Mouse (Mus musculus) neural tube, embryonic 12.5 days (tissue): ENCODE measurements around the gene Nbr1. TPM values are rescaled to one million over a fixed set of nuclear protein-coding genes. Genes with fewer than 3 reads are reported as not detected.
"Not testable (repeated sequence)": the region's sequence is repeated elsewhere in the genome, so short reads cannot be mapped to it uniquely, and the experiment has no call there.

Experiments used
- ATAC-seq: fragments of 200-750 bp; cut with Nextera tagmentation; 2 replicates; pipeline ENCODE4 v1.8.0; 2017; ENCODE audit warnings: low read depth, mild to moderate bottlenecking, moderate TSS enrichment, moderate library complexity; ENCODE audit not compliant: low FRiP score
- H3K27ac ChIP-seq: fragments of 300-500 bp; sonication (generic); 2 replicates; pipeline ENCODE4 v1.5.1; 2016
- H3K27me3 ChIP-seq: fragments of 300-500 bp; sonication (generic); replicated peaks from 2 replicates; pipeline ENCODE4 v1.6.1; 2016; ENCODE audit warnings: mild to moderate bottlenecking
- H3K36me3 ChIP-seq: fragments of 300-500 bp; sonication (generic); 2 replicates; pipeline ENCODE4 v1.6.1; 2016; ENCODE audit warnings: mild to moderate bottlenecking
- H3K4me1 ChIP-seq: fragments of 300-500 bp; sonication (generic); 2 replicates; pipeline ENCODE4 v1.6.1; 2016
- H3K4me2 ChIP-seq: fragments of 300-500 bp; sonication (generic); replicated peaks from 2 replicates; pipeline ENCODE4 v1.6.1; 2016; ENCODE audit warnings: mild to moderate bottlenecking
- H3K4me3 ChIP-seq: fragments of 300-500 bp; sonication (generic); 2 replicates; pipeline ENCODE4 v1.5.1; 2016
- H3K9ac ChIP-seq: fragments of 300-500 bp; sonication (generic); 2 replicates; pipeline ENCODE4 v1.6.1; 2016; ENCODE audit warnings: mild to moderate bottlenecking
- H3K9me3 ChIP-seq: fragments of 300-500 bp; sonication (generic); 2 replicates; pipeline ENCODE4 v1.6.1; 2016; ENCODE audit warnings: mild to moderate bottlenecking
- WGBS: fragments of 180-500 bp; shearing (Covaris S2); methylation state at CpG from one replicate; pipeline ENCODE4 v1.1.7; 2016; 5-methylcytosine and 5-hydroxymethylcytosine counted together
- polyA plus RNA-seq: library from polyadenylated mRNA; unstranded; fragments of >200 nt; fragmentation: Nextera tagmentation; extraction: Ambion mirVana; gene quantifications from 2 replicates; pipeline ENCODE4 v1.2.1, GENCODE M21; 2016

Nbr1 gene
- polyA plus RNA-seq, 1 experiment from 2014 or later = 123 TPM

- peak overlapping the region; percentile 75 for H3K9ac ChIP-seq
- H3K36me3 ChIP-seq = peaks cover 13% of the 10 kb centered on the region
- H3K4me1 ChIP-seq = peaks cover 23% of the 10 kb centered on the region
- H3K4me3 ChIP-seq = peak overlapping the region; percentile 66
- peak; percentile 98 for ATAC-seq
- under 1% methylated on average over 37 of the region's 37 CpGs for WGBS
- H3K27ac ChIP-seq = peak overlapping the region; percentile 86
- H3K4me2 ChIP-seq = peak overlapping the region; percentile 70
- no peaks in the 10 kb centered on the region for H3K9me3 ChIP-seq
- no peaks in the 10 kb centered on the region for H3K27me3 ChIP-seq
Measured at GRCm38 (mm10) chr11:101552476-101553300, 739 bp downstream of the Nbr1 start.

- H3K9me3 ChIP-seq = no peaks in the 10 kb centered on the region
- no peak for ATAC-seq
- no peaks in the 10 kb centered on the region for H3K27me3 ChIP-seq
- peak overlapping the region; percentile 66 for H3K4me3 ChIP-seq
- peak overlapping the region; percentile 75 for H3K9ac ChIP-seq
- peak overlapping the region; percentile 86 for H3K27ac ChIP-seq
- peaks cover 20% of the 10 kb centered on the region for H3K36me3 ChIP-seq
- 28% methylated on average over 8 of the region's 8 CpGs for whole genome bisulfite sequencing
- H3K4me1 ChIP-seq = peaks cover 23% of the 10 kb centered on the region
- H3K4me2 ChIP-seq = peak overlapping the region; percentile 70
Measured at GRCm38 (mm10) chr11:101553354-101553930, 1.5 kb downstream of the Nbr1 start.

- WGBS = 94% methylated on average over 7 of the region's 7 CpGs
- no peak overlapping the region for H3K4me3 ChIP-seq
- H3K4me2 ChIP-seq = no peak overlapping the region
- H3K27ac ChIP-seq = no peak overlapping the region
- H3K9ac ChIP-seq = no peak overlapping the region
- peaks cover 48% of the 10 kb centered on the region for H3K36me3 ChIP-seq
- ATAC-seq = no peak
- no peaks in the 10 kb centered on the region for H3K9me3 ChIP-seq
- H3K4me1 ChIP-seq = peaks cover 13% of the 10 kb centered on the region; the same call in 1 of the 2 replicates
- no peaks in the 10 kb centered on the region for H3K27me3 ChIP-seq
Measured at GRCm38 (mm10) chr11:101556541-101556940, 4.6 kb downstream of the Nbr1 start.

GRCm38 (mm10) chr11:101556954-101557353 lies 5.0 kb downstream of the Nbr1 start:
- 82% methylated on average over 2 of the region's 2 CpGs for WGBS
- Histone ChIP-seq H3K4me1 (peaks cover 13% of the 10 kb centered on the region; the same call in 1 of the 2 replicates), H3K9ac (no peak overlapping the region), H3K4me2 (no peak overlapping the region), H3K27me3 (no peaks in the 10 kb centered on the region), H3K36me3 (peaks cover 49% of the 10 kb centered on the region), H3K9me3 (no peaks in the 10 kb centered on the region), H3K27ac (no peak overlapping the region), H3K4me3 (no peak overlapping the region)
- no peak for ATAC-seq

- Histone ChIP-seq H3K36me3 (peaks cover 66% of the 10 kb centered on the region), H3K27ac (no peak overlapping the region), H3K4me1 (no peaks in the 10 kb centered on the region), H3K27me3 (no peaks in the 10 kb centered on the region), H3K9ac (no peak overlapping the region), H3K4me2 (no peak overlapping the region), H3K9me3 (no peaks in the 10 kb centered on the region), H3K4me3 (no peak overlapping the region)
- WGBS = 49% methylated on average over 5 of the region's 5 CpGs
- no peak for ATAC-seq
Measured at GRCm38 (mm10) chr11:101562391-101562790, 10.4 kb downstream of the Nbr1 start.

- Histone ChIP-seq H3K4me2 (no peak overlapping the region), H3K27me3 (no peaks in the 10 kb centered on the region), H3K9ac (no peak overlapping the region), H3K4me1 (no peaks in the 10 kb centered on the region), H3K27ac (no peak overlapping the region), H3K36me3 (peaks cover 88% of the 10 kb centered on the region), H3K4me3 (no peak overlapping the region), H3K9me3 (no peaks in the 10 kb centered on the region)
- ATAC-seq = no peak
- 90% methylated on average over 3 of the region's 3 CpGs for WGBS
Measured at GRCm38 (mm10) chr11:101568421-101568820, 16.5 kb downstream of the Nbr1 start.

- Histone ChIP-seq H3K9ac (no peak overlapping the region), H3K27ac (no peak overlapping the region), H3K36me3 (peaks cover 93% of the 10 kb centered on the region), H3K4me3 (no peak overlapping the region), H3K9me3 (no peaks in the 10 kb centered on the region), H3K27me3 (no peaks in the 10 kb centered on the region), H3K4me1 (no peaks in the 10 kb centered on the region), H3K4me2 (no peak overlapping the region)
- ATAC-seq = no peak
- WGBS = 83% methylated on average over 6 of the region's 6 CpGs
Measured at GRCm38 (mm10) chr11:101576116-101576515, 24.2 kb downstream of the Nbr1 start.

GRCm38 (mm10) chr11:101581081-101581764 lies 29.3 kb downstream of the Nbr1 start:
- Histone ChIP-seq H3K4me3 (no peak overlapping the region), H3K9me3 (no peaks in the 10 kb centered on the region), H3K27ac (no peak overlapping the region), H3K4me1 (peaks cover 7% of the 10 kb centered on the region), H3K9ac (no peak overlapping the region), H3K4me2 (no peak overlapping the region), H3K36me3 (peaks cover 54% of the 10 kb centered on the region), H3K27me3 (no peaks in the 10 kb centered on the region)
- ATAC-seq = no peak
- WGBS = 72% methylated on average over 6 of the region's 6 CpGs

- peaks cover 47% of the 10 kb centered on the region for H3K36me3 ChIP-seq
- H3K4me1 ChIP-seq = peaks cover 7% of the 10 kb centered on the region
- no peak within 1 kb of the TSS for H3K27ac ChIP-seq
- H3K9me3 ChIP-seq = no peaks in the 10 kb centered on the region
- H3K9ac ChIP-seq = 0 out of 2 replicates have a peak within 1 kb of the TSS, but pooled peaks have one; percentile 21
- no peak for ATAC-seq
- H3K4me3 ChIP-seq = peak within 1 kb of the TSS; percentile 28
- WGBS = 19% methylated on average over 30 of the region's 31 CpGs
- peak within 1 kb of the TSS; percentile 57 for H3K4me2 ChIP-seq
- H3K27me3 ChIP-seq = no peaks in the 10 kb centered on the region
Measured at GRCm38 (mm10) chr11:101582054-101583035, 30.4 kb downstream of the Nbr1 start, which contains the start of gene Tmem106a. Tmem106a (plus strand) TSS chr11:101582242.

- Histone ChIP-seq H3K9me3 (no peaks in the 10 kb centered on the region), H3K4me3 (no peak overlapping the region), H3K9ac (no peak overlapping the region), H3K27ac (no peak overlapping the region), H3K4me2 (no peak overlapping the region), H3K27me3 (no peaks in the 10 kb centered on the region), H3K4me1 (peaks cover 7% of the 10 kb centered on the region), H3K36me3 (peaks cover 38% of the 10 kb centered on the region)
- no peak for ATAC-seq
- 90% methylated on average over 2 of the region's 2 CpGs for WGBS
Measured at GRCm38 (mm10) chr11:101583205-101583604, 31.3 kb downstream of the Nbr1 start.

- not testable (repeated sequence) for H3K4me1 ChIP-seq, H3K9ac ChIP-seq, H3K4me2 ChIP-seq, H3K4me3 ChIP-seq, H3K9me3 ChIP-seq, H3K27ac ChIP-seq, ATAC-seq, H3K27me3 ChIP-seq
- H3K36me3 ChIP-seq = peaks cover 22% of the 10 kb centered on the region
- 91% methylated on average over 1 of the region's 1 CpGs for WGBS
Measured at GRCm38 (mm10) chr11:101585031-101585430, 33.1 kb downstream of the Nbr1 start.
